In genomic region chr4:133907086-133907485, GRCm38 (mm10) we compare ENCODE assay signal across 17 mouse cellular contexts. TPM values are rescaled to one million over a fixed set of nuclear protein-coding genes. Genes with fewer than 3 reads are reported as not detected.
DNase-seq lines count a peak whose midpoint lies in the region; ATAC-seq lines count a peak whose summit lies in the region.
"Had no signal": no experiment of that assay in that cellular context is flagged by ENCODE, and none has a peak within 500 bp of the region (broad histone marks: within the 10 kb centered on the region; RNA-seq: fewer than 3 reads in every experiment).

No protein-coding gene starts in this region.

- ATAC-seq in liver, embryonic 13.5 days (ENCODE audit: low read depth) = no peak
- no peak for ATAC-seq in kidney, embryonic 15.5 days (replicated peaks; ENCODE audit: low FRiP score)
- ATAC-seq: intestine, embryonic 15.5 days; midbrain, embryonic 15.5 days had no signal

- peak overlapping the region; percentile 72 for H3K27ac ChIP-seq in liver, embryonic 13.5 days
- peak overlapping the region; percentile 95 for H3K27ac ChIP-seq in macrophage
- no peak overlapping the region for H3K27ac ChIP-seq in kidney, embryonic 15.5 days
- H3K27ac ChIP-seq: embryonic facial prominence, embryonic 13.5 days; hindbrain, embryonic 12.5 days; intestine, embryonic 15.5 days; midbrain, embryonic 15.5 days had no signal

- DNase-seq in liver, embryonic 13.5 days = no peak
- no peak for DNase-seq in liver
- peak; percentile 71 for DNase-seq in 416B (ENCODE audit: low read depth)
- peak; percentile 26 for DNase-seq in T-cell, adult 2 months (ENCODE audit: low spot score)
- DNase-seq in ovary, postnatal 36 days (ENCODE audit: low spot score) = no peak
- DNase-seq: cerebellum, adult 11-12 months; cerebellum, postnatal 36 days; gastrocnemius, postnatal 14 days; kidney, postnatal 10 days had no signal

- no peak overlapping the region for H3K4me2 ChIP-seq in liver, embryonic 13.5 days
- no peak overlapping the region for H3K4me2 ChIP-seq in kidney, embryonic 15.5 days
- H3K4me2 ChIP-seq: embryonic facial prominence, embryonic 13.5 days; heart, embryonic 12.5 days; hindbrain, embryonic 12.5 days; intestine, embryonic 15.5 days; midbrain, embryonic 15.5 days had no signal

- H3K9me3 ChIP-seq in liver, embryonic 13.5 days (replicated peaks) = no peaks in the 10 kb centered on the region
- H3K9me3 ChIP-seq in kidney, embryonic 15.5 days (replicated peaks) = no peaks in the 10 kb centered on the region
- H3K9me3 ChIP-seq: embryonic facial prominence, embryonic 13.5 days; heart, embryonic 12.5 days; hindbrain, embryonic 12.5 days; intestine, embryonic 15.5 days; midbrain, embryonic 15.5 days had no signal

- no peak overlapping the region for H3K9ac ChIP-seq in liver, embryonic 13.5 days
- no peak overlapping the region for H3K9ac ChIP-seq in kidney, embryonic 15.5 days
- H3K9ac ChIP-seq: embryonic facial prominence, embryonic 13.5 days; heart, embryonic 12.5 days; hindbrain, embryonic 12.5 days; intestine, embryonic 15.5 days; midbrain, embryonic 15.5 days had no signal

- H3K36me3 ChIP-seq in liver, embryonic 13.5 days = no peaks in the 10 kb centered on the region
- H3K36me3 ChIP-seq in macrophage (ENCODE audit: inconsistent target) = no peaks in the 10 kb centered on the region
- H3K36me3 ChIP-seq in kidney, embryonic 15.5 days = no peaks in the 10 kb centered on the region
- H3K36me3 ChIP-seq: embryonic facial prominence, embryonic 13.5 days; heart, embryonic 12.5 days; hindbrain, embryonic 12.5 days; intestine, embryonic 15.5 days; midbrain, embryonic 15.5 days had no signal

- H3K4me1 ChIP-seq in liver, embryonic 13.5 days (replicated peaks) = peaks cover 43% of the 10 kb centered on the region
- H3K4me1 ChIP-seq in kidney, embryonic 15.5 days = peaks cover 20% of the 10 kb centered on the region

- no peaks in the 10 kb centered on the region for H3K27me3 ChIP-seq in liver, embryonic 13.5 days
- no peaks in the 10 kb centered on the region for H3K27me3 ChIP-seq in kidney, embryonic 15.5 days
- H3K27me3 ChIP-seq: CH12.LX; embryonic facial prominence, embryonic 13.5 days; heart, embryonic 12.5 days; hindbrain, embryonic 12.5 days; intestine, embryonic 15.5 days; midbrain, embryonic 15.5 days had no signal

- 12% methylated on average over 4 of the region's 4 CpGs for WGBS in liver, embryonic 13.5 days (ENCODE audit: insufficient replicate concordance)
- 0% methylated on average over 4 of the region's 4 CpGs for WGBS in macrophage (ENCODE audit: missing documents)
- WGBS in kidney, embryonic 15.5 days = 67% methylated on average over 4 of the region's 4 CpGs

- no peaks in the 10 kb centered on the region for H3K79me2 ChIP-seq in macrophage (ENCODE audit: inconsistent target)

- no peak overlapping the region for H3K4me3 ChIP-seq in liver, embryonic 13.5 days (replicated peaks)
- no peak overlapping the region for H3K4me3 ChIP-seq in macrophage (ENCODE audit: inconsistent target)
- no peak overlapping the region for H3K4me3 ChIP-seq in kidney, embryonic 15.5 days (replicated peaks)
- H3K4me3 ChIP-seq: embryonic facial prominence, embryonic 13.5 days; heart, embryonic 12.5 days; hindbrain, embryonic 12.5 days; intestine, embryonic 15.5 days; midbrain, embryonic 15.5 days had no signal

RNA-seq across cellular contexts. Expression of gene Rps6ka1, which starts 19.5 kb away (rescaled TPM):
- polyA plus RNA-seq in liver, embryonic 13.5 days (2015; fragmentation: Nextera tagmentation; extraction: Ambion mirVana) = 50.3 and 54.2 TPM in 2 replicates
- total RNA-seq in macrophage (2018; cell fraction: chromatin; rRNA removed) = 100 to 1,000 TPM in 8 of 26 experiments, 10 to 100 TPM in 18; 33.6 to 141 (median 81.5) TPM
- total RNA-seq in macrophage (2018; cell fraction: cytosol; rRNA removed) = 100 to 1,000 TPM in 4 of 26 experiments, 10 to 100 TPM in 22; 34.2 to 113 (median 67.1) TPM
- total RNA-seq in macrophage (2018; cell fraction: nucleus; rRNA removed) = 100 to 1,000 TPM in 1 of 26 experiments, 10 to 100 TPM in 25; 25.2 to 119 (median 61.8) TPM
- 43.0 to 72.5 TPM (median 71.4 TPM) in 3 replicates for polyA plus RNA-seq in macrophage (2018)
- polyA plus RNA-seq in kidney, embryonic 15.5 days (2015; fragmentation: Nextera tagmentation; extraction: Ambion mirVana) = 44.5 and 47.5 TPM in 2 replicates

Comparison
In these comparisons a context has a peak if more than half of its experiments do, and no peak if none do; other contexts are left out.
1. DNase-seq: peak in 416B (single experiment) and T-cell, adult 2 months (single experiment); none in liver, embryonic 13.5 days (single experiment), liver (single experiment) and ovary, postnatal 36 days (single experiment).